Mouse (Mus musculus) CH12.LX (cell line): Measurements from ENCODE around the gene Gpr137. TPM values are rescaled to one million over a fixed set of nuclear protein-coding genes. Genes with fewer than 3 reads are reported as not detected.
A peak's percentile ranks its signal among the peaks of the same experiment; 100 is the strongest.

Source experiments
- DNase-seq: peaks from one replicate; pipeline ENCODE4 v3.0.0-alpha.2; 2013; ENCODE audit errors: extremely low read depth
- H3K27ac ChIP-seq: 2 replicates; pipeline ENCODE4 v1.5.1; 2012; ENCODE audit warnings: low read depth, mild to moderate bottlenecking, control low read depth, moderate library complexity; ENCODE audit not compliant: insufficient read depth
- H3K27me3 ChIP-seq: replicated peaks from 2 replicates; pipeline ENCODE3; 2012; ENCODE audit warnings: inconsistent platforms
- H3K36me3 ChIP-seq, 2 experiments: replicated peaks in 1 of 2; 2 replicates each; pipeline versions ENCODE3 to v1.6.1; 2012; ENCODE audit warnings: inconsistent platforms in 1 of 2, low read length in 1 of 2, mild to moderate bottlenecking in 1 of 2, mixed read lengths in 1 of 2, moderate library complexity in 1 of 2; ENCODE audit not compliant: control insufficient read depth in 1 of 2, insufficient read depth in 1 of 2
- H3K4me1 ChIP-seq, 2 experiments: 2 replicates each; pipeline ENCODE4 v1.6.1; 2012; ENCODE audit warnings: inconsistent platforms in 1 of 2, moderate library complexity in 1 of 2; ENCODE audit not compliant: insufficient read depth in 2 of 2, control insufficient read depth in 1 of 2
- H3K4me2 ChIP-seq: 2 replicates; pipeline ENCODE4 v1.6.1; 2012; ENCODE audit warnings: low read depth, mild to moderate bottlenecking, control low read depth; ENCODE audit not compliant: poor library complexity, insufficient read depth, severe bottlenecking
- H3K4me3 ChIP-seq, 3 experiments: fragments of 150-350 bp in 1 of 3; sonication (generic) in 1 of 3; replicated peaks in 1 of 3; 2 replicates each; pipeline versions ENCODE3 to v1.5.1; 2011 to 2012; ENCODE audit warnings: low read depth in 2 of 3, low read length in 2 of 3, mild to moderate bottlenecking in 2 of 3, moderate library complexity in 2 of 3, control low read depth in 1 of 3, improper control_type of control experiment in 1 of 3, inconsistent platforms in 1 of 3, mixed read lengths in 1 of 3; ENCODE audit not compliant: poor library complexity in 1 of 3
- H3K79me2 ChIP-seq: replicated peaks from 2 replicates; pipeline ENCODE4 v1.6.1; 2012; ENCODE audit warnings: mild to moderate bottlenecking, moderate library complexity; ENCODE audit not compliant: control insufficient read depth, poor library complexity, insufficient read depth, severe bottlenecking; ENCODE audit errors: extremely low read depth
- H3K9ac ChIP-seq: 2 replicates; pipeline ENCODE4 v1.6.1; 2012; ENCODE audit warnings: low read depth, mild to moderate bottlenecking, control low read depth, moderate library complexity; ENCODE audit not compliant: insufficient read depth
- H3K9me3 ChIP-seq: replicated peaks from 2 replicates; pipeline ENCODE3; 2012; ENCODE audit warnings: low read length, inconsistent platforms, mixed read lengths
- BHLHE40 ChIP-seq: IDR thresholded peaks from 2 replicates; pipeline ENCODE4 v1.6.1; 2011; ENCODE audit warnings: mild to moderate bottlenecking, low read depth, low read length, improper control_type of control experiment
- CHD1 ChIP-seq: IDR thresholded peaks from 2 replicates; pipeline ENCODE4 v1.6.1; 2012; ENCODE audit warnings: low read depth, low read length, improper control_type of control experiment, inconsistent platforms
- ELF1 ChIP-seq: IDR thresholded peaks from 2 replicates; pipeline ENCODE4 v1.6.1; 2014; ENCODE audit warnings: low read depth, mild to moderate bottlenecking, inconsistent platforms, low read length, improper control_type of control experiment
- EP300 ChIP-seq: IDR thresholded peaks from 2 replicates; pipeline ENCODE4 v1.6.1; 2011; ENCODE audit warnings: low read length, improper control_type of control experiment
- GABPA ChIP-seq: IDR thresholded peaks from 2 replicates; pipeline ENCODE4 v1.6.1; 2012; ENCODE audit warnings: low read depth, low read length, improper control_type of control experiment, inconsistent platforms; ENCODE audit not compliant: insufficient replicate concordance
- MAX ChIP-seq: IDR thresholded peaks from 2 replicates; pipeline ENCODE4 v1.6.1; 2011; ENCODE audit warnings: low read length, improper control_type of control experiment
- MAZ ChIP-seq: IDR thresholded peaks from 2 replicates; pipeline ENCODE4 v1.6.1; 2012; ENCODE audit warnings: low read depth, mild to moderate bottlenecking, inconsistent platforms, low read length, improper control_type of control experiment, moderate library complexity
- MXI1 ChIP-seq: IDR thresholded peaks from 2 replicates; pipeline ENCODE4 v1.6.1; 2011; ENCODE audit warnings: mild to moderate bottlenecking, low read depth, low read length, improper control_type of control experiment
- PAX5 ChIP-seq: IDR thresholded peaks from 2 replicates; pipeline ENCODE4 v1.6.1; 2012; ENCODE audit warnings: low read length, inconsistent platforms, mixed read lengths
- POLR2AphosphoS2 ChIP-seq: IDR thresholded peaks from 2 replicates; pipeline ENCODE4 v1.6.1; 2011; ENCODE audit warnings: low read depth, low read length, improper control_type of control experiment
- SMC3 ChIP-seq: IDR thresholded peaks from 2 replicates; pipeline ENCODE4 v1.6.1; 2011; ENCODE audit warnings: low read depth, low read length, improper control_type of control experiment
- ZC3H11A ChIP-seq: IDR thresholded peaks from 2 replicates; pipeline ENCODE4 v1.6.1; 2012; ENCODE audit warnings: low read depth, mild to moderate bottlenecking, inconsistent platforms, low read length, improper control_type of control experiment
- ZKSCAN1 ChIP-seq: IDR thresholded peaks from 2 replicates; pipeline ENCODE4 v1.6.1; 2012; ENCODE audit warnings: low read depth, inconsistent platforms, low read length, improper control_type of control experiment, borderline replicate concordance
- dilution Hi-C: fragments of 300-500 bp; cut with MboI; formaldehyde crosslinking; loops from 2 replicates; pipeline ENCODE4 v1.14.3; 2020; ENCODE audit warnings: low sequenced_read_pairs; ENCODE audit not compliant: extremely low pct_unique_long_range_greater_than_20kb, extremely low pct_ligation_motif_present
- in situ Hi-C: fragments of 300-500 bp; cut with MboI; formaldehyde crosslinking; loops from 3 replicates; pipeline ENCODE4 v1.14.3; 2019; ENCODE audit warnings: low sequenced_read_pairs, low pct_ligation_motif_present, low pct_unique_long_range_greater_than_20kb, mixed read lengths
- polyA plus RNA-seq: library from polyadenylated mRNA; unstranded; fragments of >175 nt; gene quantifications from 2 replicates; pipeline ENCODE4 v1.2.1, GENCODE M21; 2012; ENCODE audit warnings: low read depth; ENCODE audit not compliant: insufficient read length
- total RNA-seq, 2 experiments: library from RNA; depleted of rRNA; stranded (reverse); fragments of 300-350 nt in 1 of 2; fragments of >200 nt in 1 of 2; gene quantifications; 2 replicates each; pipeline ENCODE4 v1.2.3; 2012 to 2014

Gpr137 gene
- total and polyA plus RNA-seq, 3 experiments = 8.8 to 18.1 (median 14.4) TPM

GRCm38 (mm10) chr19:6985951-6986708, 43.9 kb upstream of the Gpr137 start:
- Histone ChIP-seq H3K27me3 (no peaks in the 10 kb centered on the region), H3K9ac (peak overlapping the region; percentile 64; the same call in 1 of the 2 replicates), H3K4me2 (peak overlapping the region; percentile 53), H3K4me1 (peaks cover 11 to 28% of the 10 kb centered on the region in 2 experiments), H3K27ac (no peak overlapping the region), H3K4me3 (peak overlapping the region; percentile 73 to 81 (median 76)), H3K36me3 (peaks cover 15 to 50% of the 10 kb centered on the region in 2 experiments), H3K79me2 (no peaks in the 10 kb centered on the region), H3K9me3 (no peaks in the 10 kb centered on the region)
- in situ Hi-C loops = no loop called here
- dilution Hi-C loops = no loop called here
- DNase-seq = no peak
- TF ChIP-seq EP300 (no peak), BHLHE40 (no peak)

GRCm38 (mm10) chr19:6985300-6985699, 43.0 kb upstream of the Gpr137 start:
- Histone ChIP-seq H3K36me3 (peaks cover 15 to 50% of the 10 kb centered on the region in 2 experiments), H3K27ac (no peak overlapping the region), H3K79me2 (no peaks in the 10 kb centered on the region), H3K4me2 (no peak overlapping the region), H3K27me3 (no peaks in the 10 kb centered on the region), H3K9me3 (no peaks in the 10 kb centered on the region), H3K4me1 (peaks cover 11 to 32% of the 10 kb centered on the region in 2 experiments), H3K9ac (no peak overlapping the region), H3K4me3 (no peak overlapping the region)
- dilution Hi-C loops (no loop called here), in situ Hi-C loops (no loop called here)
- TF ChIP-seq ZC3H11A = no peak
- TF ChIP-seq ELF1 = no peak
- no peak for TF ChIP-seq SMC3
- TF ChIP-seq CHD1 = no peak
- no peak for TF ChIP-seq ZKSCAN1
- no peak for TF ChIP-seq PAX5
- no peak for TF ChIP-seq MAX
- no peak for TF ChIP-seq MAZ
- TF ChIP-seq MXI1 = no peak
- no peak for TF ChIP-seq POLR2AphosphoS2
- TF ChIP-seq BHLHE40 = no peak
- TF ChIP-seq GABPA = no peak
- no peak for DNase-seq
